Mouse (Mus musculus): Measurements from ENCODE around the gene Catsperg1.
"Not testable (repeated sequence)": the region's sequence is repeated elsewhere in the genome, so short reads cannot be mapped to it uniquely, and the experiment has no call there.

Gene Catsperg1

GRCm38 (mm10) chr7:29170066-29170754, 43.6 kb downstream of the Catsperg1 start, which contains the start of the genes Ggn and Spred3:
Ggn (plus strand) TSS chr7:29170210.
Spred3 (minus strand) TSS chr7:29170411.
- peak; percentile 35 to 49 for DNase-seq

DNA sequence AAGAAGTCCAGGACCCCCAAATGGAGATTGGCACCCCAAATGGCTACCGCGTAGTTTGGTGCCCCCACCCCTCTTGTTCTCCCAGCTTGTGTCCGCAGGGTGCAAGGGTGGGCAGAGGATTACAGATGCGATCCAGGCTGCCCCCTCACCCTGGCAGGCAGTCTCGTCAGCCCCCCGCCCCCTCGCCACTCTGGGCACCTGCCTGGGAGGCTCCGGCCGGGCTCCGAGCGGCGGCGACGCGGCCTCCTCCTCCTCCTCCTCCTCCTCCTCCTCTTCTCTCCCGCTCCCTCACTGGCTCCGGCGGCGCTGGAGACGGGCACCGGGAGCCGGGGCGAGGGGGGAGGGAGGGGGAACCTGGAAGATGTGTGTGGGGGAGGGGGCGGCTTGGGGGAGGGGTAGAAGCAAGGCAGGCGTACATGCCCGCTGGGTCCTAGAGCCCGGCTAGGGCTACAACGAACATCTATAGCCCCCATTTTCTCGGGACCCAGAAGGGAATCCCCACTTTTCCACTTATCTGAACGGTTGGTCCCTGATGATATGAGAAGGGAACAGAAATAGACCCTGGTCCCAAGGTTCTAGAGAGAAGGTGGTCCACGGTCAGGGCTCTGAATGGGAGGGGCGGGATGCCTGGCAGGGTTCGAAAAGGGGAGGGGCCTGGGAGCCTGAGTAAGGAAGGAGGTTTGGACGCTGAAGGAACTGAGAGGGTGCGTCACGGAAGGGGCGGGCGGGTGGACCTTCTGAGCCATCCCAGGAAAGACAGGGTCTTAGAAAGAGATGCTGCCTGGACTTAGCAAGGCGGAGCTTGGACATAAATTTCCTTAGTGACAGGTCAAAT, 44.4 kb downstream of the Catsperg1 start:
- peak; percentile 81 to 82 for DNase-seq

DNA sequence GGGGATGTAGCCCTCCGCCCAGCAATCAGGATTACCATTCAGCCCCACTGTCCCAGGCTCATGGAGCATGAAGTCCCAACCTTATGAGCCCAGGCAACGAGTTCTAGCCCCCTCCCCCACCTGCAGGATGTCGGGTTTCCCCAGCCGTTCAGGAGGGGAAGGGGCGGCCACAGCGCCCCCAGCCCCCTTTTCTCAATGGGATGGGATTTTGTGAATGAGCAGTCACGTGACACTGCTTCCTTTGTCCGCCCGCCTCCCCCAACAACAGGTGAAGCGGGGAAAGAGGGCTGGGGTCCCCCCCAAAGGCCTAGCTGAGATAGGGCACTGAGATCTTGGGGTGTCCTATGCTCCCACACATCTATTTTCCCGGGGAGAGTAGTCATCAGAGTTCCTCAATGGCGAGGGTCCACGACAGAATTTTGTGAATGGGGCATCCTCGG, 45.0 kb downstream of the Catsperg1 start:
- DNase-seq, result no peak

DNA sequence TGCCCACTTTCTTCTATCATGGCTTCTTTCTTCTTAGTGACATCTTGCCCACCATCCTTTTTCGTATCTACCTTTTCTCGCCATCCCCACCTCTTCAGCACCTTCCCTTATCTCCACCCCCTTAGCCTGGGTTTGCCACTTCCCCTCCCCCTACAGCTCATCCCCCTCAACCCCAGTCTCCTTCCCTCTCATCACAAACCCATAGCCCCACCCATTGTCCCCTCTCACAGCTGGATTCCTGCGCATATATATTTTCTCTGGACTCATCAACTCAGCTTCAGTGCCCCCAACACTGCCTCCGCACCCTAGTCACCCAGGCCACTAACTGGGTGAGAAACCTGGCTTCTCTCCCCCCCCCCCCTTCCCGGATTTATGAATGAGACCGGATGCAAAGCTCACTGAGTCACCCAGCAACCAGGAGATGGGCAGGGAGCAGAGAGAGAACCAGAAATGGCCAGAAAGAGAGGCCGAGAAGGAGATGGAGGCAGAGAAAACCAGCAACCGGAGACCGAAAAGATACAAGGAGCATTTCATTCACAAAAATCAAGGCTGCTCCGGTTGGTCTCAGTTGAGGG, 45.6 kb downstream of the Catsperg1 start:
- no peak for DNase-seq

DNA sequence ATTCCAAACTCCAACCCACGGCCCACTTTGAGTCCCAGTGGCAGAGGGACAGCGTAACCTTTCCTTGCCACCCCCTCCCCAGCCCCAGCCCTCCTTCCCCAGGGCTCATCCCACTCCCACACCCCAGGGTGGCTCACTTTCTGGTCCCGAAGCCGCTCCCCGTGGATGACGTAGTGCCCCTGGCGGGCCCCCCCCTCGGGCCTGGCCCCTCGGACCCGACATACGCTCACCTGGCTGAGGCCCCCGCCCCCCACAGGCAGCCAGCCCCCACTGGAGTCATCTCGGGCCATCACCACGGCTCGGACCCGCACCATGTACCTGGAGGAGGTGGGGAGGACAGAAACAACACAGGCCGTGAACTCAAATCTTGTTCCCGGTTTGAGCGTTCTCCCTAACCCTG, 46.2 kb downstream of the Catsperg1 start:
- no peak for DNase-seq

DNA sequence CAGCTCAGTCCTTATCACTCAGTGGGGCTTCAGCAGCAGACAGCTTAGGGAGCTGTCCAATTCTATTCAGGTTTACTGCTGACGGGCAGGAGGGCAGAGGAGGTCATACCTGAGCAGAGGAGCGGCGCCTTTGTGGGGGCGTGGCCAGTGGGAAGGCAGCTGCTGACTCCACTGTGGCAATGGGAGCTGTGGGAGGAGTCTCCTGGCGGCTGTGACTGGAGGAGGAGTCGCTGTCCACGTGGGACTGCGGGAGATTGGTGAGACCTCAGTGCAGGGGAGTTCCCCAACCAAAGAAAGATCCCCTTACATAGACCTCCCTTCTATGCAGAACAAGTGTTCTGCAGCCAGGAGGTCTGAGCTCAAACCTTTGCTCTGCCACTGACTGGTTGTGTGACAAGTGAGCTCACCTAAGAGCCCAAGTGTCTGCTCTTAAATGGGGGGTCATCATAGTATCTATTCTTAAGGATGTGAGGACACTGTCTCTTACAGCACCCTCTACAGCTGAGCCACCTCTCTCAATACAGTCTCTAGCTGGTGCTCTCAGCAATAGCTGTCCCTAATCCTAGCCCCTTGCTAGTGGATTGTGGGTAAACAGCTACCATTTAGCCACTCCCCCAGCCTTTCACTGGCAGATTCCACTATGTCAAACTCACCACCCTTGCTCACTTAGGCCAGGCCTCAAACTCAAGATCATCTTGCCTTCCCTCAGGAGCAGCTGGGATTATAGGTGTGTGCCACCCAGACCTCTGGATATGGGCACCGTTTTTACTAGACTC, 50.9 kb downstream of the Catsperg1 start:
- no peak for DNase-seq

DNA sequence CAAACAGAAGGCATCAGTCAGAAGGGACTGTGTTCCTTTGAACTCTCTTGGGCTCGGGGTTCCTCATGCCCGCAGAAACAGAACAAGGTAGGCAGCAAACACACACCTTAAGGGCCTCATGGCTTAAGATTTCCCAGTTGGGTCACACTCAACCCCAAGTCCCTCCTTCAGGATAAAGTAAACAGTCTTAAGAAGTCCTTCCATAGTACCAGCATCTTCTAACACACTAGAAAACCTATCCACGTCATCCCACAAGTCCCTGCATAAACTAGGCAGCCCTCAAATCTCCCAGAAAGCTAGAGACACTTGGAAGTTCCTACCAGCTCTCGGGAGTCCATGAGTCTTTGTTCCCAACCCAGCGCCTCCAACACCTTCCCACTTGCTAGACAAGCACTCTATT, 51.5 kb downstream of the Catsperg1 start:
- no peak for DNase-seq

DNA sequence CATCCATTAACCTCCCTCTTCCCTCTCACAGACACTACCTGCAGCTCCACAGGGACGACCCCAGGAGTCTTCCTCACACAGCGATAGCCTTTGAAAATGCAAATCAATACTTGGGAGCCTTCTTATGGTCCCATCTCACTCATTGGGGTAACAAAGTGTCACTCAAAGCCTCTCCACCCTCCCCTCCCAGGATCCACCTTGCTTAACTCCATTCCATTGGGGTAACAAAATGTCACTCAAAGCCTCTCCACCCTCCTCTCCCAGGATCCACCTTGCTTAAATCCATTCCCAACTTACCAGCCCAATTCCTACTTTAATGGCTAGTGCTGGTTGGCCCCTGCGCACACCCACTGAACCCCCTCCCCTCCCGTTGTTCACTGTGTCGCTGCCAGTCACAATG, 55.6 kb downstream of the Catsperg1 start:
- no peak for DNase-seq

GRCm38 (mm10) chr7:29155838-29156782, 57.7 kb downstream of the Catsperg1 start, which contains the start of gene Fam98c:
Fam98c (minus strand) TSS chr7:29156234.
- peak; percentile 86 to 89 for DNase-seq

GRCm38 (mm10) chr7:29155196-29155837, 58.5 kb downstream of the Catsperg1 start:
- DNase-seq, result peak; percentile 89 to 94

DNA sequence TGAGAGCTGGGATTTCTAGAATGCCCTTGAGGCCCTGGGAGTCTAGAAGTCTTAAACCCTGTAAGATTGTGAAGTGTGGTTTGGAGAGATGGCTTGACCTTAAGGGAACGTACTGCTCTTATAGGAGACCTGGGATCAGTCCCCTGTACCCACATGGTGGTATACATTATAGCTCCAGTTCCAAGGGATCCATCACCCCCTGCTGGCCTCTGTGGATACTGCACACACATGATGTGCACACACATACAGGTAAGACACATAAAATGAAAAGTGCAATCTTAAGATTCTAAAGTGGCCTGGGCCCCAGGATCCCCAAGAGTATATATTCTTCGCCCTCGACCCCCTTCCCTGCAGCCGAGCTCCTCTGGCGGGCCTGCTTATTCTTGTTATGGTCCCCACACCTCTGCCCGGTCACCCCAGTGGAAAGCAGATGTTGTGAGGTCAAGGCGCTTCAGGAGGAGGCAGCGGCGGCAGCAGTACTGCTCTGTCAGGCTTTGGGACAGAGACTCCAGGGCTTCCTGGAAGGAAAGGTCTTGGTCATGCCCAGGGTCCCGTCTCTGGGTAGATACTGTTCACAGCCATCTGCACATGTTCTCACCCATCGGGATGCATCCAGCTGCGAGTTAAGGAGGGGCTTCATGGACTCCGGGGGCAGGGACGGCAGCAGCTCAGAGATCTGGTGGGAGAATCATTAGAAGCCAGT, 59.7 kb downstream of the Catsperg1 start:
- DNase-seq, result no peak

- DNase-seq, result no peak
These were observed 62.3 kb downstream of the Catsperg1 start for GRCm38 (mm10) chr7:29151486-29151885.

GRCm38 (mm10) chr7:29148771-29149170, 65.1 kb downstream of the Catsperg1 start:
- DNase-seq, result no peak

DNA sequence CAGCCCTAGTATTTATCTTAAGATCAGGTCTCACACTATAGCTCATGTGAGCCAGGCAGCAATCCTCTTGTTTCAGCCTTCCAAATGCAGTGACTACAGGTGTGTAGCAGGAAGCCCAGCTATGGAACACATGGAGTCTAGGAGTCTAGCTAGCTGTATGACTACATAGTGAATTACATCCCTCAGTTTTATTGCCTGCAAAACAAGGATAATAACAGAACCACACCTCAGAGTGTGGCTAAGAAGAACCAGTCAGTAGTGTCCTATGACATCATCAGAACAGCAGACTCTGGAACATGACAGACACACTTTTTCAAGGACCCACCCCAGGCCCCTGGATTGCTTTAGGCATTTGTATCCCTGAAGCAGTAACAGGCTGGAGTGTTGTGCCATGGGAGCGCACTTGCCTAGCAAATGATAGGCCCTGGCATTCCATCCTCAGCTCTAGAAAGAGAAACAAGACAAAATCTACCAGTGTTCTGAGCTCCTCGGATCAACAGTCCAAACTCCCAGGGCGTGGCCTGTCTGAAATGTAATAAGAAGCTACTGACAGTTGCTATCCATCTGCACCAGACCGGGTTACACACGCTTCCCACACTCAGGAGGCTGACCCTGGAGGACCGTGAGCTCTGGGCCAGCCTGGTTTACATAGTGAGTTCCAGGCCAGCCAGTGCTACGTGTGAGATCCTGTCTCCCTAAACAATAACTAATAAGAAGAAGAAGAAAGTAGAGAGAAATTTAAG, 67.0 kb downstream of the Catsperg1 start:
- no peak for DNase-seq

GRCm38 (mm10) chr7:29144006-29144405, 69.8 kb downstream of the Catsperg1 start:
- no peak for DNase-seq

DNA sequence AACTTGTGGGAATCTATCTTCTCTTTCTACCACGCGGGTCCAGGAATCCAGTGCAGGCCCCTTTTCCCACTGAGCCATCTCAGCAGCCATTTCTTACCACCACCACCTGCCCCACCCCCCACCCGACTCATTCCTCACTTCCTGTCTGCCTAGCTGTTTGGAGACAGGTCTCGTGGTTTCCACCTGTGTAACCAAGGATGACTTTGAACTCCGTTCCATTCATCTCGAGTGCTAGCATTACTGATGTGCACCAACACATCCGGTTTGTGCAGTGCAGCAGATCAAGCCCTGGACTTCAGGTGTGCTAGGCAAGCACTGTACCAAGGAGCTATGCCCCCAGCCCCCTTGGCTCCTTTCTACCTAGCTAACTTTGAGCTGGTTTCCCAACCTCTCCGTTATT, 72.4 kb downstream of the Catsperg1 start:
- DNase-seq, result no peak

- DNase-seq, result not testable (repeated sequence)
These were observed 74.6 kb downstream of the Catsperg1 start for GRCm38 (mm10) chr7:29139237-29139636.

GRCm38 (mm10) chr7:29137429-29137828, 76.4 kb downstream of the Catsperg1 start:
- DNase-seq, result no peak

DNA sequence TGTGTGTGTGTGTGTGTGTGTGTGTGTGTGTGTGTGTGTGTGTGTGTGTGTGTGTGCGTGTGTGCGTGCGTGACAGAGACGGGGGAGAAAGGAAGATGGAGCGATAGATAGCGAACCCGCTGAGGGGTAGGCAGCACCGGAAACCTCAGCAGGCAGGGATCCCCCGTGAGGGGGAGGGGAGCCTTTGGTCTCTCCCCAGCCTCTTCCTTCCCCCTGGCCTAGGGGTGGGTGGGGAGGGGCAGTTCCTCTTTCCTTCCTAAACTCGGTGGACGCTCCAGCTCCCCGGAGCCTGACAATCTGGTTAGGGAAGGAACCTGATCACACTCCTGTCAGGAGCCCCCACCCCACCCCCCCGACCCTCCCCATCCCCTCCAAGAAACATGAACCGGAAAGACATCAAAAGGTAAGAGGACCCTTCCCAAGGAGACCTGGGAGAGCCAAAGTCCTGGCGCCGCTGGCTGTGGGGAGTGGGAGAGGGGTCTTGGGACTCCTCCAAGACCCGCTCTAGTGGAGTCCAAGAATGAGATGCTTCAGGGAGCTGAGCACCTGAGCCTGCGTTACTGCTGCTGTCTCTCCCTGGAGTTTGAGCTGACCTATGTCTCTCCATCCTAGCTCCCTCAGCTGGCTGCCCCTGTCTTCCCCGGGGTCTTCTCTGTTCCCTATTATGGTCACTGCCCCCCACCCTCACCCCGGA, 79.0 kb downstream of the Catsperg1 start, which contains the start of gene Rasgrp4:
TSS of gene Rasgrp4 (plus strand) at position 159 of the 694 bp plus-strand sequence.
- no peak for DNase-seq
